Comparison of ENCODE assay signal across 8 mouse cellular contexts in the genomic region with DNA sequence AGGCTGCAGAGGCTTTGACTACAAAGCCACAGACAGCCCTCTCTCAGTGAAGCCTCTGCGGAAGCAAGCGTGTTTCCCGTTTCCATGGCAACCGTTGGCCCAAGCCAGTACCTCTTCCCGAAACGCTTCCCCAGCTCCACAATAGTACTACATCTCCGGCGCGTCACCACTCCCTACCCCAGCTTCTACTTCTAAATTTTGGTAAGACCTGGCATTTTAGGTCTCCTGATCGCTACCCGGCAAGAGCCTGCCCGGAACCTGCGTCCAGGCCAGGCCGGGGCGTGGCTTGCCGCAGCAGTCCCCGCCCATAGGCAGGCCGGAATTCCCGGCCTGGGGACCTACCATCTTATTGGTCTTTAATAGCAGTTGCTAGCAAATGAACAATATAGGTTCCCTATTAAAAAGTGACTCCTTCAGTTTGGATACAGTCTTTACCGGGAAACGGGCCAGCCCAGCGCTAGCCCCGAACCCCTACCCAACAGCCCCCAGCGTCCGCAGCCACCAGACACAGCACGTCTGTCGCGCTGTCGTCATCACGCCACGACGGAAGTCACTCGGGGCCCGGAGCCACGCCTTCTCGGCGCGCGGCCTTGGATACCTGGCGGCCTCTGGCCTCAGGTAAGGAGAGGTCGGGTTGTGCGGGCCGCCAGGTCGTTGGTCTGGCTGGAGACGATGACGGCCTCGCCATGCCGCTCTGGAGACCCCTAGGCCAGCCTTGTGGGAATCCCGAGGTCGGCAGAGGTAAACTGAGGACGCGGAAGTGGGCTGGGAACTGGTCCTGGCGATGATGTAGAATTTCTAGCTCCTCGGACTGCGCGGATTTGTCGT. TPM values are rescaled to one million over a fixed set of nuclear protein-coding genes. Genes with fewer than 3 reads are reported as not detected.
DNase-seq lines count a peak whose midpoint lies in the region; ATAC-seq and TF ChIP-seq lines count a peak whose summit lies in the region.

Gene Ift52, plus strand, starts transcription at position 439 of the 828 bp plus-strand sequence.

- peaks cover 13% of the 10 kb centered on the region for H3K4me1 ChIP-seq in hindbrain, embryonic 10.5 days (replicated peaks)
- peaks cover 5% of the 10 kb centered on the region; the same call in 1 of the 2 replicates for H3K4me1 ChIP-seq in lung, postnatal 0 days (ENCODE audit: insufficient read depth, low read depth, low read length)

- H3K27me3 ChIP-seq in hindbrain, embryonic 10.5 days (ENCODE audit: insufficient read depth, poor library complexity, severe bottlenecking): no peaks in the 10 kb centered on the region
- no peaks in the 10 kb centered on the region for H3K27me3 ChIP-seq in lung, postnatal 0 days (replicated peaks; ENCODE audit: insufficient read depth, low read length)

- TF ChIP-seq CTCF in lung, postnatal 0 days (IDR thresholded peaks at IDR 0.05): no peak

- H3K36me3 ChIP-seq in hindbrain, embryonic 10.5 days: no peaks in the 10 kb centered on the region
- H3K36me3 ChIP-seq in lung, postnatal 0 days (ENCODE audit: insufficient read depth, low read length): no peaks in the 10 kb centered on the region

- H3K4me3 ChIP-seq in hindbrain, embryonic 10.5 days: peak within 1 kb of the TSS; percentile 96
- peak within 1 kb of the TSS; percentile 89 for H3K4me3 ChIP-seq in lung, postnatal 0 days (ENCODE audit: low read depth, low read length)

- no peak for TF ChIP-seq EP300 in lung, postnatal 0 days (IDR thresholded peaks at IDR 0.05)

- WGBS in hindbrain, embryonic 10.5 days: under 1% methylated on average over 57 of the region's 57 CpGs
- WGBS in lung, postnatal 0 days: under 1% methylated on average over 57 of the region's 57 CpGs

- H3K9ac ChIP-seq in lung, postnatal 0 days (replicated peaks; ENCODE audit: low read depth): peak within 1 kb of the TSS; percentile 84

- H3K27ac ChIP-seq in hindbrain, embryonic 10.5 days: peak within 1 kb of the TSS; percentile 92
- H3K27ac ChIP-seq in lung, postnatal 0 days (ENCODE audit: low read length): peak within 1 kb of the TSS; percentile 80

- H3K9me3 ChIP-seq in hindbrain, embryonic 10.5 days: no peaks in the 10 kb centered on the region
- H3K9me3 ChIP-seq in lung, postnatal 0 days (ENCODE audit: low read length): no peaks in the 10 kb centered on the region

- DNase-seq in MN1 (ENCODE audit: low spot score): peak; percentile 90
- DNase-seq in cerebellum, adult 9-10 months: peak; percentile 92
- peak; percentile 91 for DNase-seq in hindbrain, embryonic 10.5 days (ENCODE audit: low spot score)
- peak; percentile 91 for DNase-seq in layer of hippocampus, adult 9-11 months
- peak; percentile 91 for DNase-seq in lung, postnatal 0 days (ENCODE audit: low spot score)
- DNase-seq in ovary, postnatal 14 days (ENCODE audit: low spot score): peak; percentile 85
- peak; percentile 92 for DNase-seq in thymus, postnatal 14 days

- H3K4me2 ChIP-seq in lung, postnatal 0 days (replicated peaks; ENCODE audit: low read depth, low read length): peak within 1 kb of the TSS; percentile 74

- peak; percentile 96 for ATAC-seq in frontal cortex, adult (ENCODE audit: low TSS enrichment)
- peak; percentile 96 for ATAC-seq in lung, postnatal 0 days

RNA-seq across cellular contexts. Expression of gene Ift52, which starts in this region (rescaled TPM):
- 52.3 and 55.1 TPM in 2 replicates for polyA plus RNA-seq in hindbrain, embryonic 10.5 days (2016; fragmentation: Nextera tagmentation; extraction: Ambion mirVana)
- 32.0 and 38.2 TPM in 2 replicates for polyA plus RNA-seq in lung, postnatal 0 days (2015; fragmentation: Nextera tagmentation; extraction: Ambion mirVana)

Comparison
In these comparisons a context has a peak if more than half of its experiments do, and no peak if none do; other contexts are left out.
1. Peak in every context shown above with its lines: DNase-seq, ATAC-seq, H3K4me3 ChIP-seq and H3K27ac ChIP-seq.